Mouse (Mus musculus) common myeloid progenitor, adult 5-6 weeks (primary cell): ENCODE measurements around the gene Lmx1b. TPM values are rescaled to one million over a fixed set of nuclear protein-coding genes. Genes with fewer than 3 reads are reported as not detected.

Experiments used
- ATAC-seq: replicated peaks from 2 replicates; pipeline ENCODE4 v1.8.0; 2016; ENCODE audit warnings: low read depth, mild to moderate bottlenecking, moderate TSS enrichment, inconsistent platforms; ENCODE audit not compliant: poor library complexity, severe bottlenecking
- total RNA-seq: library from RNA; stranded (forward); fragments of 200-1000, 187-1606 nt; gene quantifications from 2 replicates; pipeline ENCODE4 v1.2.3, GENCODE M21; 2017

Gene Lmx1b
- total RNA-seq, 1 experiment from 2014 or later, result not detected

DNA sequence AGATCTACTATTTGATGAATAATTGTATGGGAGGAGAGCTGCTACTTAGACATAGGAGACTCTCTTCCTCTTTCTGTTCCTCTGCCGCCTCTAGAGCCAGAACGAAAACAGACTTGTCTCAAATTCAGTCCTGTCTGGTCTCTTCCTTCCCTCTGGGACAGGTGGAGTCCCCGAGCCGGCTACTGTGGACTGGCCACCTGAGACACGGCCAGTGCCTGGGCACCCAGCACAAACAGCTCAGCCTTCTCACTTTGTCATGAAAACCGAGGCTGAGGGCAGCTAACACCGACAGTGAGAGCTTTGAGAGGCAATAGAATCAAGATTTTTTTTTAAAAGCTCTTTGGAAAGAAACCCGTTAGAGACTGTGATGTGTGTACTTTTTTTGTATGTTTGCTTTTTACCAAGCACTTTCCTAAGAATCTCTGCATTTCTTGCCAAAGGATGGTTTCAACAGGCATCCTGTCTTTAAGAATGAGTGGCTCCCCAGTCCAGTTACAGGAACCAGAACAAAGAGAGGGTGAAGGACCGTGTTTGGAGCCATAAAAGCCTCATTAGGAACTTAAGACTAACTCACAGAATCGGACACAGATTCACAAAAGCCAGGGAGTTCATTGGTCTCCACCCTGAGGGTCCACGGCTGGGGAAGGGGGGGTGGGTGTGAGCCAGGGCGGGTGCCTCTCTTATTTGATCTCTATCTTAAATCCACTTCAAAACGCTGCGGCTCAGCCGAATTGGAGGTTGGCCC is 5.4 kb upstream of the Lmx1b start:
- peak; percentile 21; the same call in 1 of the 2 replicates for ATAC-seq

DNA sequence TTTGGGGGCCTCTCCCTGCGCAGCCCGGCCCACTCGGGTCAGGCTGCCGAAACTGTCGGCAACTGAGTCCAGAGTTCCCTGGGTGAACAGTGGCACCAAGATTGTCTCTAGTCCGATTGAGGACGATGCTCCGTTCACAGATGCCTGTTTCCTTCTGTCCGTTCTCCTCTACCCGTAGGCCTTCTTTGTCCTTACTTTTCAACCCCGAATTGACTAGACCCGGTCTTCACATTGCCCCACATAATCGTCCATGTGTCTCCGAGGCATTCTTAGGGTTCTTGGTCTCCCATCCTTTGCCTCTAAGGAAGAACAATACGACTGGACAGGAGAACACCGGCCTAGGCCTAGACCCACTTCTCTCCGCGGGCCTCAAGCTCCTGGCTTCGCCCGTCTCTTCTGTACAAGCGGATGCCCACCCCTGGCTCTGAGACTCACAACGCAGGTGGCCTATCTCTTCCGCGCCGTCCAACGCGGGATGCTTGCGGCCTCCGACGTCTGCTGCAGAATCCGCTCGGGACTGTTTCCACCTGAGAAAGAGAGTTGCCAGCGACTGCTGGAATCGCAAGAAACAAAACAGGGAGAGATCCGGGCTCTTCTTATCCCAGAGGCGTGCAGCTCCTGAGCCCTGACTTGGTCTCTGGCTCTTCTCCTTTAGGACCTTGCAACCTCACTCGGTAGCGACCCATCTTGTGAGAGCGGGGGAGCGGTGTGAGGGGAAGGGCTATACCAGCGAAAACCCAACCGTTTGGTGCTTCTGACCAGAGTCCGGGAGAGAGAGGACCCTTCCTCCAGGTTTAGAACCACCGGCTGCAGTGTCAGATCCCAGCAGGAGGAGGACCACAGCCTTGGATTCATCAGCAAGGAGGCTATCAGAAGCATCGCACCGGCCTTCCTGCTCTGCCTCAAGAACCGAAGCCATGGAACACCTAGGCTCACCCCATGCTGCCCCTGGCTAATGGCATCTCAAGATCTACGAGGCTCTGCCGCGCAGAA is 3.7 kb upstream of the Lmx1b start:
- no peak for ATAC-seq

DNA sequence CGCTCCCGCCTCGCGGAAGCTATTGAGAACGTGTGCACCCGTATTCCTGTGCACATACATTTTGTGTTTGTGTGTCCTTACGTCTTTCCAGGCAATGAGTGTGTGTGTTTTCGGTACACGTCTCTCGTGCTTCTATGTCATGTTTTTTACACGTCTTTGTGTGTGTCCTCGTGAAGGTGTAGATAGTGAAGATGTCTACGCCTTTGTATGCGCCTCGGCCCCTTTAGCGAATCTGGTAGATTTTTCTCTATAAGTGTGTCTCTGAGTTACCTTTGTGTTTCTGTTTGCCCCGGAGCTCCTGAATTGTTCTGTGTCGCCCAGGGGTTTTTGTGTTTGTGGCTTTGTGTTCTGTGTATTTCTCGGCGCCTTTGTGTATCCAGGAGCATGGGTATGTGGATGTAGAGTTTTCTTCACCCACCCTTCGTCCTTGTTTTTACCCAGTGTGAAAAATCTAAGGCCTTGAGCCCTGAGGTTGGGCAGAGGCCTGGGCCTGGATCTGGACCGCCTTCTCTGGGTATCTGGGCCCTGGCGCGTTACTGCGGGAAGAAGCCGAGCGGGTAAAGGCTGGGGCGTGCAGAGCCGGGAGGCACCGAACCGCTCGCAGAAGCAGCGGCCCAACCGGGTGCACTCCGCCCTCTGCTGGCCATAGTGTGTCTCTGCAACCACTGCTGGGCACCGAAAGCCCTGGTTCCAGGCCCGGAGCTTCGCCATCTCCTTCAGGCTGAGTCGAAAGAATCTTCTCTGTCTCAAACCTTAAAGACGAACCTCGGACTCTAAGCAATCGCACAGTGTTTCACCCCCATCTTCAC is 2.5 kb upstream of the Lmx1b start:
- peak; percentile 84 for ATAC-seq

DNA sequence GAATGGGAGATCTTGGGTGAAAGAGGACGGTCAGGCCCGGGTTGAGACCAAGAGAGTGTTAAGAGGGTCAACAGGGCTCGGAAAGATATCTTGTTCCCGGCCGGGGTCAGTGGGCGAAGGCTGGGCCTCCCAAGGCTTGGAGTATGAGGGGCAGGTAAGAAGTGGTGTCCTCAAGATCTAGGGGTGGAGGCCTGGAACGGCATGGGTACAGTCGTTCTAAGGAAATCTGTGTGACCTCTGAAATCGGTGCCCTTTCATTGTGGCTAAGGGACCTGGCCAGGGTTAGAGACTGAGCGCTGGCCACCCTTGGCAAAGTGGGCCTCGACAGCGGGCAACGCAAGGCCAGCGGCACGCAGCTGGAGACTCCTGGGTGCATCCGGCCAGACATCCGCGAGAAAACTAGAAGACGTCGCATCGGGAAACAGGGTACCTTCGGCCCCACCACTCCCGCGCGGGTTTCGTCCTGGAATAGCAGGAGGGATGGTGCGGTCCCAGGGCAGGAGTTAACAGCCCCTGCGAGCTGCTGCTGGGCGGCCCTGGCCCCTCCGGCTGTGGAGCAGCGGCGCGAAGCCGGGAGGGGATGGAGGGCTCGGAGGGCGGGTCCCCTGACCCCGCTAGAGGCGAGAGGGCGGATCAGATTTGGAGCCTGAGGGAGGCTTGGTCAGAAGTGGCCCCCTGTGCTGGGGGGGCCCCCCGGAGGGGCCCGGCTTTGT is 1.7 kb upstream of the Lmx1b start:
- ATAC-seq, result no peak

DNA sequence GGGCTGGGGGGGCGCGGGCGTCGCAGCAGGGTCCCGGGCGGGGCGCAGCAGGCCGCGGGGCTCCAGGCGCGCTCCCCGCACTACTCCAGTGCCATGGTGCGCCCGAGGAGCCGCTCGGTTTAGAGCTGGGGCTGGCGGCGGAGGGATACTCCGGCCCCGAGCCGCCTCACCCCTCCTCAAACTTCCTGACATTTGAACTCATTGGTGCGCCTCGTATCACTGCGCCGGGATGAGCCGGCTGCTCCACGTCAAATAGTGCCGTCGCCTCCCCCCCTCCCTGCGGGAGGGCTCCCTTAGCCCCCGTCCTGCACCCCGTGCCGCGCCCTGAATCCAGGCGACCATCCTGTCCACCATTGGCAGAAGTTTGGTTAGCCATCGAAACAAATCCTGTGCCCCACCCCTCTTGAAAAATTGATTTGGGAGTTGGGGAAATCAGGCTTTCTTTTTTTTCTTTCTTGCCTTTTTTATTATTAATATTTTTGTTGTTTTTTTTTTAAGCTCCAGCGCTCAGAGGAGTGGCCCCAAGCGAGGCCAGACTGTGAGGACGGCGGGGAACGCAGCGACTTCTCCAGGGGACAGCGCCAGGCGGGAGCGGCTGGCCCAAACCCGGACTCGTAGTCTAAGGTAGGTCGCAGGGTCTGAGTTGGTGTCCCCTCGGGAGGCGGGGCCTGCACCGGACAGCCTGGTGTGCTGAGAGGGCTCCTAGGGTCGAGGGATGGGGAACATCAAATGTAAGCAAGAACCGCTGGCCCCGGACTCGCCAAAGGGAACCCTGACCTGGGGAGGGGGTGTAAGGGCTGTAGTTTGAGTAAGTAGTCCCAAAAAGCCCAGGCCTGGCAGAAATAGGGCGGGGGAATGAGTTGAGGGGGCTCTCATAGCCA is 907 bp upstream of the Lmx1b start:
- no peak for ATAC-seq

DNA sequence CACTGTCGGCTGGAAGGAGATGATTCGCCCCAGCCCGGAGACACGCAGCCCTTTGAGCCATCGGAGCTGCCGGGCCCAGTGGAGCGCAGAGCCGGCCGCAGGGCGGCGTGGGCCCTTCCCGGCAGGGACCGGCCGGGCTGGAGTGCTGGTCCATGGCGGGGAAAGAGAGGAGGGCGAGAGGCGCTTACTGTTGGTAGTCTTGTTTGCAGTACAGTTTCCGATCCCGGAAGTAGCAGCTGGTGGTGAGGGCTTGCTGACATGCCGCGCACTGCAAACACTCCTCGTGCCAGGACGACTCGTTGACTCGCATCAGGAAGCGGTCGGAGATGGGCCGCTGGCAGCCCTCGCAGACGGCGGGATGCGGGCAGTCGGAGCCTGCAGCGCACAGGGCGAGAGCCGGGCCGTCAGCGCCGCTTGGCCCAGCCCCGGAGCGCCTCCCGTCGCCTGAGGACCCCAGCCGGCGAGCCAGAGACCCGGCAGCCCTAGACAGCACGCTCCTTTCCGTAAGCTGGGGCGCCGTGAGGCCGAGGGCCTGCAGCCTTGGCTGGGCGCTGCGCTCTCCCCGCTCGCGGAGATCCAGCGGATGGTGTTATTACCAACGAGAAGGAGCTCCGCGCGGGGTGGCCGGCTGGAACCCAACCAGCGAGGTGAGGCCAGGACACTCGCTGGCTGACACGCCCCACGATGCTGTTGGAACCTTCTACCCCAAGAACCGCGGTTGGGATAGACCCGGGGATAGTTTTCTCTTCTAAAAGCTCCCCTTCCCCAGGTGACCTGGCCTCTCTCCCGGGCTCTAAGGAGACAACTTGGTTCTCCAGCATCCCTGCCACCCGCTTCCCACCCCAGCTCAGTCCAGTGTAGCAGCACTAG is 775 bp downstream of the Lmx1b start:
- peak; percentile 19 for ATAC-seq

DNA sequence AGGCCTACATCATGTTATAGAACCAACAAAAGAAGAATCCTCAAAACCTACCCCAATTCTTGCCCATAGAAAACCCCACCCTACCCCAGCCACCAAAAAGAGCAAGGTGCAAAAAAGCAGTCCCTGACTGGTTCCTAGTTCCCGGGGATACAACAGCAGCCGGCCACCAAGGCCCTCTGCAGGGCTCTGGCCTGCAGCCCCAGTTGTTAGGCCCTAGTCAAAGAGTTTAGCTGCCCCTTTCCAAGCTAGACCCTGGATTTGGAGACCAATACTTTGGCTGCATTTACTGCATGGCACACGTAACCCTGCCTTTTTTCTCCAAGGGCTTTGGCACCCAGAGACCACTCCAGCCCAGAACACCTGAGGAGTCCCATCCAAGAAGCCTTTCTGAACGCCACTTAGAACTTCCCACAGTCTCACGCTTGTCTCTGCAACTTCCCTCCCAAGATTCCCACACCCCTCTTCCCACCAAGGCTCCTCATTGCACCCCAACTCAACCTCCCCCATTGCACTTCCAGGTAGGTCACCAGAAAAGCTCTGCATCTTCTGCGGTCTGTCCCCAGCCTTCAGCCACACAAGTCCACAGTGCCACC is 2.1 kb downstream of the Lmx1b start:
- ATAC-seq, result no peak

DNA sequence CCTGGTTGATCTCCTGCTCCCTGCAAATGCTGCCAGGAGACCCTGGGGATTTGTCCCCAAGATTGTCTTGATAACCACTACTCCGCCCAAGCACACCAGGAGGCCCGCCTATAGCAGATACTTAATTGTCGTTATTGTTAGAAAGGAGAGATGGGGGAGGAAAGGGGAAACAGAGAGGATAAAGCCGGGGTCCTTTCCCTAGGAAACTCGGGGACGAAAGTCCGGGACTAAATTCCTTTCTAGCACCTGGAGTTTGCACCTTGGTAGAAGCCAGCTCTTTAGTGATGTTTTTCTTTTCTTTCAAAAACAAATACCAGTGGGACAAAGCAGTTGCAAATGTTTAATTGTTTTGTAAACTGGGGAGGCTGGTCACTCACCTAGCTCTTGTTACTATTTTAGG is 3.0 kb downstream of the Lmx1b start:
- no peak for ATAC-seq

DNA sequence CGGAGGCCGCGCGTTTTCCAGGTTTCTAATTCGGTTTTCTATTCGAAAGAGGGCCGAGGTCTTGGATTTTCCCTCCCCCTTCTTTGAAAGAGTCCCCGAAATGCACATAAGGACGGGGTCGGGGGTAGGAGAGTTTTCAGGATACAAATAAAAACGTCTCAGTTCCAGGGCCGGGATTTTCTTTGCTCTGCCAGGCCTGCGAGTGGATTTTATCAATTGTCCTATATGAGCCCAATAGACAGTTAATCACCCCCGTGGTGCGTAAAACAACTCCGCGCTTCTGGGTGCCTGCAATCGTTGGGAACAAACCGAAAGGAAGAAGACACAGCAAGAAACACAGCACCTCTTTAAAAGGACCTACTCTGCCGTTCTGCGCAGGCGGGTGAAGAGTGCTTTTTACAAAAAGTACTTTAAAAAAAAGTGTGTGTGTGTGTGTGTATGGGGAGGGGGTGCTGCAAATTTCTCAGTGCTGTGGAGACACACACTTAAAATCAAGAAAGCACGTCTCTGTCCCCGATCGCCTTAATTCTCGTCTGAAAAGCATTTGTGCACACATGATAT is 3.6 kb downstream of the Lmx1b start:
- no peak for ATAC-seq

DNA sequence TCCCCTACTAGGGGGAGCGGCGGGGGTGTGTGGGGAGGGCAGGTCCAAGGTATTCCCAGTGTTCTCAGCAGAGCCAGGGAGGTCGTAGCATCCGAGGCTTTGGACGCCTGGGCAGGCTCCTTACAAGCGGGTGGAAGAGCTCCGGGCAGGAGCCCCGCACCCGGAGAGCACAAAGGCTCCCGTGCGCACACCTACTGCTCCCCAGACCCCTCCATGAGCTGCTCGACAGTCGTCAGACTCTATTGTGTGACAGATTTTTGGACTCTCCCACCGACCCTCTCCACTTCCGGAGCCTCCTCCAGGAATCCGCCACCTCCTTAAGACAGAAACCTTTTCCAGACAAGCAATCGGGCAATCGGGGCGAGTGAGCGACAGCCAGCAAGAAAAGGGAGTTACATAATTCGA is 4.2 kb downstream of the Lmx1b start:
- ATAC-seq, result no peak

DNA sequence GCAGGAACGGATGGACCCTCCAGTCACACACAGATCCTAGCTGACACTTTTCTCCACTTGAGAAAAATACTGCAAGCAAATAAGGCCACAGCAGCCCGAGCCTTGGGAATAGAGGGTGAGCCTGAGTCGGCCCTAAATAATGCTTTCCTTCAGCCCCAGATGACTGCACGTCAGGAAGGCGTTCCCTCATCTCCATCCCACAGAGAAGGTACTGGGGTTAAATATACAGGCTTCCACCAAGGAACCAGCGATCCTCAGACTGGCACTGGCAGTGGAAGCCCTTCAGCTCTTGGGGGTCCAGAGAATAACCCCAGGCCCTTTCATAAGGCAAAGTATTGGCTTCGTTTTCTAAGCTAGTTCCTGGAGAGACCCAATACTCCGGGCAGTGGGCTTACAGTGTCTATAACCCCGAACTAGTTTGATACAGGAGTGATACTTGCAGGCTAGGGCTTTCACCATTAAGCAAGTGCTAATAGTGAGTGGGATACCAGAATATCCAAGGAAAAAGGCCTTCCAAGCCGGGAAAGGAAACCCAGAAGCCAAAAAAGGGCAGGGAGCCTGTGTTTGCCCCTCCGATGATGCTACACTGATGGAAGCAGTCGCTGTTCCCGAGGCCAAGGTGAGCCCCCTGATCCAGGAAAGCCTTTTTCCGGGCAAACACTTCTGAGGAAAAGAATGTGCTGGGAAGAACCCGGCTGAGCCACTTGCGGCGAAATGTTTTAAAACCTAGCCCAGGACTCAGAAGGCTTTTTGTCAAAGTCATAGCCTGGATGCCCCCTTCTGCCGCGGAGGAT is 4.8 kb downstream of the Lmx1b start:
- ATAC-seq, result no peak

DNA sequence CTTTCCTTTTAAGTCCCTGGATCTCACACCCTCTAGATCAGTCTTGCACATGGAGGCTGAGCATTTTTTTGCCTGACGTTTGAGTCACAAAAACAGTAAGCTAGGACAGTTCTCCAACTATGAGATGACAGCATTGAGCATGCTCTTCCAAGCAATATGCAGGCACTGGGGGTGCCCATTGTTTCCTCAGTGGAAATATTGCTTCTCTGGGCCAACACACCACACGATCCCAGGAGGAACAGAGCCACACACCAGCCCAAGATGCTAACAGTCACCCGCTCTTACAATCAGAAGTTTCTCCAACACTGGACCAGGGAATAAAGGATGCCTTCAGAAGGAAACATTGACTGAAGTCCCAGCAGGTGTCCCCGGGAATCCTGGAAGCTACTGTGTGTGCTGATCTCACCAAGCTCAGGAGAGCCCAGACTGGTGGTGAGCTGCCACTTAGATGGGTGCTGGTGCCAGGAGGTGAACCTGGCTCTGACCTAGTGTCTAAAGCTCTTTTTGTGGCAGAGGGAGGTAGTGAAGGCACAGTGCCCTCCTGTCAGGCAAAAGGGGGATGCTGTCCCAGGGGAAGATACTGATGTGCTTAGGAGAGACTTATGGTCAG is 5.7 kb downstream of the Lmx1b start:
- ATAC-seq, result no peak

DNA sequence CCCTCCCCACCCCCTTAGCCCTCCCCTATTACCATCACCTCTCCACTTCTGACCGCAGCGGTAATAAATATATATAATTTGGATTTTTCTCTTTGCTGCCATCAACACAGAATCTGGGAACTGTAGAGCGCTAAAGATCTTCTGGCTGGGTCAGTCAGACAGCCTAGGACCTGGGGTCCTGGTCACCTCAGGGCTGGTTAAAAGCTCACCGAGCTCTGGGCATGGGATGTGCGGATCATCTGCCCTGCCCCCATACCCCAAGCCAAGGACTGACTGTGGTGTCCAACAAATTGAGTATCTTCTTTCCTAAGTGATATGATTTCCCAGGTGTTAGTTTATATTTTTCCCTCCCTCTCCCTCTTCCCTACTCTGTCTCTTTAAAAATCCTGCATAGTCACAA is 6.4 kb downstream of the Lmx1b start:
- no peak for ATAC-seq

DNA sequence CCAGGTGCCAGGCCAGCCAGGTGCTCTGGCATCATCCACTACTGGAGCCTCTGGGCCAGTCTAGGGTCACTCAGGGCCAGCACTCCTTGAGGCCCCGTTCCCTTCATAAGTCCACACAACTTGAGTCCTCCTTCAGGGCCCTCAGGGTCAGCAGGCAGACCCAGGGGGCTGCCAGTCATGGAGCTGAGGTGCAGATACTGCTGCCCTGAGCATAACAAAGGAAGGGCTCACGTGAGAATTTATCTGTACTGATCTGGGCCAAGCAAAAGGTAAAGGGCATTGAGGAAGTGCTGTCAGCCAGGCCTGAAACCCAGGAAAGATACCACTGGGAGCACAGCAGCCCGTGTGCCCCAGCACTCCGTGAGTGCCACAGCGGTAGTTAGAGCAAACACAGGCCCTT is 7.1 kb downstream of the Lmx1b start:
- ATAC-seq, result no peak

DNA sequence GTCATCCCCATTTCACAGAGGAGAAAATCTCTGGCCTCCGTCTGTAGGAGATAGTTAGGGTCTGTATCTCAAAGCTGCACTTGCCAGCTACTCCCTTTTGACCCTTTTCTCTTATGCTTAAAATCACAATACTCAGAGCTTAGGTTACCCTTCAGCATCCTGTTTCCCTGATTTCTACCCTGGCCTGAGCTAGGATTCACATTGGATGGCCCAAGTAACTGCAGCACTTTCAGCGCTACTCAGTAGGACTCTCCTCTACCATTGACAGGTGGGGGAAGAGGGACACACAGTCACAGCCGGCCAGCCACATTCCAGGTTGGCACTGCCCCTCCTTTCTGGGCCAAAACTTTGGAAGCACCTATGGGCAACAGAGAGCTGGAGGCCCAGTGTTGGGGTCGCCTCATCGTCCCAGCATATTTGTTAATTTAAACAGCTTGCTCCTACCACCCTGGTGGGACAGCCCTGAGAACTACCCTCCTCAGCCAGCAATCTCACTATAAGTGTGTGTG is 7.7 kb downstream of the Lmx1b start:
- no peak for ATAC-seq
